Mouse (Mus musculus) cerebral cortex, adult 2 months (tissue): ENCODE measurements around the gene Egln1.

Source experiments
- WGBS: fragments of 180-500 bp; shearing (Covaris S2); methylation state at CpG from one replicate; pipeline ENCODE4 v1.1.7; 2018; 5-methylcytosine and 5-hydroxymethylcytosine counted together

The Egln1 gene

DNA sequence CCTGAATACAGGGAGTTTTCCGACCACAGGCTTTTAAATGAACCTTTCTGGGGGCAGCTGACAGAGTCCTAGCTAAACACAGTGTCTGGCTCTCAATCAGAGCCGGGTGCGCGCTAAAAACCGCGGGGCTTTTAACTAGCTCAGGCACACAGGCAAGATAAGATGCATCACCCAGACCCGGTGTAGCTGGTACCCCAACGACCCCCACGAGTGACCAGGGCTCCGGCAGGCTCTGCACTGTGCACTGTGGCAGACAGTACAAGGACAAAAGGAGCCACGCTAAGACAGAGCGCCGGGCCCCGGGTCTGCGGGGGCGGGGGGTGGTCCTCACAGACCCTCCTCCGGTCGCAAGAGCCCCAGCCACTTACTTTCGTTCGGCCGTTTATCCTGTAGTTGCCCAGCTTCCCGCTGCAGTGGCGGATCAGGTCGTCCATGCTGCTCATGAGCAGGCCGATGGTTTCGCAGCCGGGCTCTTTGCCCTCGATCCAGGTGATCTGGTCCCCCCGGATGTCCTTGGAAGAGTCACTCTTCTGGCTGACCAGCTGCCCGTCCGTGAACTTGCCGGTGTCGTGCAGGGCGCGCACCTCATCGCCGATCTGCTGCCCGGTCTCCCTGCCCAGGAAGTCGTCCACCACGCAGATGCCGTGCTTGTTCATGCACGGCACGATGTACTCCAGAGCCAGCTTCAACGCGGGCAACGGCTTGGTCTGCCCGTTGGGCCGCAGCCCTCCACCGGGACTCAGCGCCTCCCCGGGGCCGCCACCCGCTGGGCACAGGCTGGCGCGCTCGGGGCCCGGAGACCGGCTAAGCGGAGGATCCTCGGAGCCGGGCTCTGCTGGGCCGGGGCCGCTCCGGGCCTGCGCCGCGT lies 1.0 kb downstream of the Egln1 start:
- under 1% methylated on average over 67 of the region's 67 CpGs for WGBS

DNA sequence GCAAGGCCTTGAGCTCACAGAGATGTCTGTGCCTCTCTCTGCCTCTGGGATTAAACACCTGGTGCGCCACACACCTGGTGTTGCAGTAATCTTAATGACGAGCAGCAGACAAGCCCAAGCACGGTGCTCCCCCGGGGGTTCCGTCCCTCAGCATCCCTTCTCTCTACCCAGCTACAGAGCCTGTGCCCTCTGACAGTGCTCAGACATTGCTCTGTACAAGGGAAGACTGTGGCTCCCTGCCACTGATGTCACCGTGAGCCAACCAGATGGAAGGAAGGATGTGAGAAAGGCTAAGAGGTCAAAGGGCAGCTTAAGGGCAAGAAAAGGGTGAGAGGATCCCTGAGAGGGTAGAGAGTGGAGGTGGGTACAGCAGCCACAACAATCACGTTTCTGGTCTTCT lies 4.7 kb downstream of the Egln1 start:
- 71% methylated on average over 7 of the region's 7 CpGs for WGBS

DNA sequence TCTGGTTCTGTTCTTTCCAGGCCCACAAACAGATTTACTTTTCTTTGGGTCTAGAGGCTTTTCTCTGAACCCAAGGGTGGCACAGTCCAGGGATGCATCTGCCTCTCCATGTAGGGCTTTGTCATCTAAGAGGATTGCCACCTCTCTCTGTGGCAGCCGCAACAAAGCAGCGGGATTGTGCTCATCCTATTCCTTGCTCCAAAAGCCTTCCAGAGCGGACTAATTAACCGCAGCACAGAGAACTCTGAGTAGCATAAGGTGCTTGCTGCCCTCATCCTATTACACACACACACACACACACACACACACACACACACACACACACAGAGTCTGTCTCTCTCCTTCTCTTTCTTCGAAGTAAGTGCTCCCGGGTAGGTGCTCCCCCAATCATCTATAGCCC lies 5.3 kb downstream of the Egln1 start:
- WGBS: 77% methylated on average over 6 of the region's 6 CpGs

DNA sequence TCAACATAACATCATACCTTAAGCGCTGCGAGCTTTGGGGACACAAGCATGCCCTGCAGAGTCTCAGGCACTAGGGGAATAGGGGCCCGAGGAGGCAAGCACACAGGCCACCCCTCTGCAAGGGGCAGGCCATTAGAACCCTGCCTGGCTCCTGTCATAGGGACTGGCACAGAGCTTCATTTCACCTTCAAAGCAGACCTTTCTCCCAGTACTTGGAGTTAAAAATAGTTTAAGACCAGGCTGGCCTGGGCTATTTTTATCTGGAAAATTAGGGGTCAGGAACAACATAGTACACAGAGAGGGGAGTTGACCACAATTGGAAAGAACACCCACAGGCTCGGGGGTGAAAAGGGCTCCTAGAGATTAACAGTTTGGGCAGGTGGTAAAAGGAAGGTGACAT lies 11.8 kb downstream of the Egln1 start:
- WGBS: 93% methylated on average over 4 of the region's 4 CpGs

DNA sequence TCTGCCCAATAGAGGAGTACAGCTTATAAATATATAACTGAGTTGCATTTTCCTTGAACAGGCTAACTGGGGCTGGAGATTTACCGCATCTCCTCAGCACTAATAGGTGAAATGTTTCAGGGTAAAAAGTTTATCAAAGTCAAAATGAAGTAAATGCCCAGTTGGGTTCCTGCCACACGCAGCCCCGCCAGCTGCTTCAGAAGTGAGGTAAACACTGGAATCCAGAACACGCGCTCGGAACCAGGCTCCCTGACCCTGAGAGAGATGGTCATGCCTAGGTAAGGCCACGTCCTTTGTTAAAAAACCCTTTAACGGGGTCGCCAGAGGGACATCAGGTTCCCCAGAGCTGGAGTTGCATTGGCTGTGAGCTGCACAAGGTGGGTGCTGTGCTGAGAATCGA lies 12.4 kb downstream of the Egln1 start:
- WGBS: 98% methylated on average over 10 of the region's 10 CpGs

DNA sequence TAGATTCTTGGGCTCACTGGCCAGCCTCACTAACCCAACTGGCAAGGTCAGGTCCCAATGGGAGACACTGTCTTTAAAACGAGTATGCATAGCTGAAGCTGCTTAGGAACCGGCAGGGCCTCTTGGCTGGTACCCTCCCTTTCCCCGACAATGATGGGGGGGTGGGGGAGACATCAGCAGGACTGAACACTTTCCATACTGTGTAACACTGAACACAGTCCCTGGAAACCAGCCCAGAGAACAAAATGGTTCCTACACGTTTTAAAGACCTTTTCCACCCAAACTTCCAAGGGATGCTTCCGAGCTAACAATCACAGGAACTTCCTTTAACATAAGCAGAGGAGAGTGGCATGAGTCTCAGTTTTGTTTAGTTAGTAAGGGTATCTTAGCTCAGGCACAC lies 14.0 kb downstream of the Egln1 start:
- 65% methylated on average over 5 of the region's 5 CpGs for WGBS

DNA sequence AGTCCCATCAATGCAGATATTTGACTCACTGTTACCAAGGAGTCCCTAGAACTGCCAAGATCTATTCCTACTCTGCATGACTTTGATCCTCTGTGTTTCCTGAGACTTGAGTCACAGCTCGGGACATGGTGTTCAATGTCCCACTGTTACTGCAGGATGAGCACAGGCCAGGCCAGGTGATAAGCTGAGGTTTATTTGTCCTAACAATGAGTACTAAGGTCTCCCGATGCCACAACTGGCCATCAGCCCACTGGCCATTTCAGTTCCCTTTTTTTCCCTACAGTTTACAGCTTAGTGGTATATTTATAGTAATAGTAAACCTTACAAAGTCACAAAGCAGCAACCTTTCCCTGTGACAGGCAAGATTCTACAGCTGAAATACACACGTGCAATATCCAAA lies 16.7 kb downstream of the Egln1 start:
- whole genome bisulfite sequencing: 55% methylated on average over 3 of the region's 3 CpGs

DNA sequence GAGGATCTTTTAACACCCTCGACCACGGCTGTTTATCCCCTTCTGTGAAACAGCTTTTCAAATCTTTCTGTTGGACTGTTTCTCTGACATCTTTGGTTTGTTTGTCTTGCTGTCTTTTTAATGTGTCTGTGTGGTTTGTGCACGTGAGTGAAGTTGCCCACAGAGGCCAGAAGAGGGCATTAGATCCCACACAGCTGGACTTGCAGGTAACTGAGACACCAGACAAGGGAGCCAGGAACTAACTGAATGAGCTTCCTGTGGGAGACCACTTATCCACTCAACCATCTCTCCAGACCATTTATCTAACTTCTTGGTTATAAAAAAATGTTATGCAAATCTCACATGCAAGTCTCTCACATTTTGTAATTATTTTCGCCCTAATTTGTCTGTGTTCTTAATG lies 18.5 kb downstream of the Egln1 start:
- 58% methylated on average over 4 of the region's 4 CpGs for WGBS

DNA sequence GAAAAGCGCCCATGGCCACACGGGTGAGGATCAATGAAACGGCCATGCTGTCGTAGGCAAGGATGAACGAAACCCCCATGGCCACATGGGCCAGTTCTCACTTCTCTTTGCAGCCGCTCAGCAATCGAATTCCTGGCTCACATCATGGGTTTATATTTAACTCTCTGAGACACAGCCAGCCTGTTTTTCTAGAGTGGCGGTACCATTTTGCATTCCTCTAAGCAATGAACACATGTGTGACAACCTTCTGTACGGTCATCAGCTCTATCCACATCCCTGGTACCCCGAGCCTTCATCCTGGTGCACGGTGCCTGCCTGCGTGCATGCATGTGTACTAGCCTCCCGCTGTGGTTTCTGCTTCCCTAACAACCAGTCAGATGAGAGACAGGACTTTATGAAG lies 19.0 kb downstream of the Egln1 start:
- 44% methylated on average over 13 of the region's 13 CpGs for WGBS

DNA sequence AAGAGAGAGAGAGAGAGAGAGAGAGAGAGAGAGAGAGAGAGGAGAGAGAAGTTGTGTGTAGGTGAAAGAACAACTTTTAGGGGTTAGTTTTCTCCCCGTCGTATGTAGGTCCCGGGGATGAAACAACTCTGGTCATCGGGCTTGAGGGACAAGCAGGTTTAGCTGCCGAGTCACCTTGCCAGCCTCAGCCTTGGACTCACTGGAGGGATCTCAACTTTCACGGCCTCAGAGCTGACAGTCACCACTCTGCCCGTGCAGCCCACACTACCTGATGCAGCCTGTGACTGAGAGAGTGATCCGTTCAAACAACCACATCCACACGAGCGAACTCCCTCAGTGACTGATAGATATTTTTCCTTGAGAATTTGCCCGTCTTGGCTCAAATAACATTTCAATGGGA lies 20.1 kb downstream of the Egln1 start:
- 63% methylated on average over 11 of the region's 11 CpGs for WGBS

DNA sequence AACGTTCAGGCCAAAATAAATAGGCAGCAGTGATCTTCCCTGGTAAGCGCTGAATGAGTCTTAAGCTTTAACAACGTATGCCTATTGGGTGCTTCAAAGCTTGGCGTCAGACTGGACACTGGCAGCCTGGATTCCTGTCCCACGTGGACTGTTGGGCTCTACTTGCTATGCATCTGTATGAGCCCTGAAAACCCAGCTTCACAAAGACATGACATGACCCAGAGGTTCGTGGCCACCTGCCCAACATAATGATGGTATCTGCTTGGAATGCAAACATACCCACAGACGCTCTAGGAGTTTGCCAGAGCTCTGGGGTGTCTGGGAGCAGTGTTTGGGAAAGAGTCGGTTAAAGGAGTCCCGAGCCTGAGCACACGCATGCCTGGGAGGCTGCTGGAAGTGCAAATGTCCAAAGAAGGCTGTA lies 22.8 kb downstream of the Egln1 start:
- WGBS: 36% methylated on average over 10 of the region's 10 CpGs

DNA sequence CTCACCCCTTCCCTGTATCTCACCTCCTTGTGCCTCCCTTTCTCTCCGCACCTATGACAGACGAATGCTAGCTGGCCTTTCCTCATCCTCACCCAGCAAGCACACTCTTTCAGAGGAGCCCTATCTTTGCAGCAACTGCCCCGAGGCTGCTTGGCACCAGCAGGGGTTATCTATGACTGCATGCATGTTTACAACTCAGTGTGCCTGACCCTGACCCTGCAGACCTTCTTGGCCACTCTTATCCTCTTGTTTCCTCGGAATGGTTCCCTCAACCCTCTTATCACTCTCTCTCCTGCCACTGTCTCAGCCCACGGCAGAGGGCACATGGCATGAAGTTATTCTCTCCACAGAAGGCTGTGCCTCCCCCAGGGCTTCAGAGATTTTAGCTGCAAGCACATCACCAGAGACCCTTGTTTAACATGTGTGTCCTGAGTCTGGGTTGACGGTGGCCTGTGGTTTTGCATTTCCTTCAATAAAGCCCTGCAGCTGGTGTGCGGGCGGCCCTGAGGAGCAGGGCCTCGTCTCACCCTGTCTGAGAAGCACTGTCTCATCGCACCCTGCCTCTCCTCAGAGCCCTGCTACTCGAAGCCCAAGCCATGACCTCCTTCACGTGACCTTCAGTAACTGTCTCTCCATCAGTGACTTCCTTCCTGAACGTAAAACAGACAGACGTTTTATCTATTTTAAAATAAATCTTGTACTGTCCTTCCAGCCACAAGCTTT lies 23.4 kb downstream of the Egln1 start:
- WGBS: 48% methylated on average over 14 of the region's 14 CpGs

DNA sequence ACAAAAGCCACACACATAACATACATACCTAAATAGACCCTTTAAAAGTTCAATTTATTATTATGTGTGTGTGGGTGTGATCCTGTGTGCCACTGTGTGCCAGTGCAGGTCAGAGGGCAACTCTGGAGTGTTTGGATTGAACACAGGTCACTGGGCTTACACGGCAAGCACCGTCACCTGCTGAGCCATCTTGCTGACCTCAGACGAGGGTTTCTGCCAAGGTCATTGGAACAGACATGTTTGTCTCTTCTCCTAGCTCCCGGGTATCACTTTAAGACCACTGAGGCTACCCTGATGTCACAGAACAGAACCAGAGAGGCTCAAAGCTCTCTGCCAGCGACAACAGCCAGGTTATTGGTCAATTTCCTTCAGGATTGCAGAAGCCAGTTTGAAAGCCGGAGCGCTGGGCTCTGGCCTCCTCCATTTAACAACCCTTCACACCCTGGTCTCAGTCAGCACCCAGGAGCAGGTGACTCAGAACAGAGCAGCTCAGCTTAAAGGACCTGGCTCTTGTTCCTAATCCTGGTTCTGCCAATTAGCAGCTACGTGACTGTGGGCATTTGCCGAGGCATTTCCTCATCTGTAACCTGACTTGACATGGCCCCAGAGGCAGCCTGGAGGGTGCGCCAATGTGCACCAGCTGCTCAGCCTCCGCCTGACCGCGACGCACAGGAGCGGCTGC lies 25.0 kb downstream of the Egln1 start:
- WGBS: 71% methylated on average over 15 of the region's 15 CpGs

DNA sequence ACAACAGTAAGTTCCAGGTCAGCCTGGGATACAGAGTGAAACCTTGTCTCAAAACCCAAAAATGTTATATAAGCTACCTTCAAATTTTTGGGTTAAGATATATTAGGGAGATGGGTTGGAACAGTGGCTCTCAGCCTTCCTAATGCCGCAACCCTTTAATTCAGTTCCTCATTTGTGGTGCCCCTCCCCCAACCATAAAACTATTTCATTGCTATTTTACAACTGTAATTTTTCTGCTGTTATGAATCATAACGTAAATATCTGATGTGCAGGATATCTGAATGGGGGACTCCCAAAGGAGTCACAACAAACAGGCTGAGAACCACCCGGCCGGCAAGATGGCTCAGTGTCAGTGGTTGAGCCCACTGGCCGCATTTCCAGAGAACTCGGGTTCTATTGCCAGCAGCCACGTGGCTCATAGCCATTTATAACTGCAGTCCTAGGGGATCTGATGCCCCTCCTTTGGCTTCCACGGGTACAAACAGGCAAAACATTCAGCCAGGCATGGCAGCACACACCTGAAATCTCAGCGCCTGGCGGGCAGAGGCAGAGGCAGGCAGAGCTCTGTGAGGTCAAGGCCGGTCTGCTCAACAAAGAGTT lies 26.5 kb downstream of the Egln1 start:
- 50% methylated on average over 11 of the region's 11 CpGs for WGBS

DNA sequence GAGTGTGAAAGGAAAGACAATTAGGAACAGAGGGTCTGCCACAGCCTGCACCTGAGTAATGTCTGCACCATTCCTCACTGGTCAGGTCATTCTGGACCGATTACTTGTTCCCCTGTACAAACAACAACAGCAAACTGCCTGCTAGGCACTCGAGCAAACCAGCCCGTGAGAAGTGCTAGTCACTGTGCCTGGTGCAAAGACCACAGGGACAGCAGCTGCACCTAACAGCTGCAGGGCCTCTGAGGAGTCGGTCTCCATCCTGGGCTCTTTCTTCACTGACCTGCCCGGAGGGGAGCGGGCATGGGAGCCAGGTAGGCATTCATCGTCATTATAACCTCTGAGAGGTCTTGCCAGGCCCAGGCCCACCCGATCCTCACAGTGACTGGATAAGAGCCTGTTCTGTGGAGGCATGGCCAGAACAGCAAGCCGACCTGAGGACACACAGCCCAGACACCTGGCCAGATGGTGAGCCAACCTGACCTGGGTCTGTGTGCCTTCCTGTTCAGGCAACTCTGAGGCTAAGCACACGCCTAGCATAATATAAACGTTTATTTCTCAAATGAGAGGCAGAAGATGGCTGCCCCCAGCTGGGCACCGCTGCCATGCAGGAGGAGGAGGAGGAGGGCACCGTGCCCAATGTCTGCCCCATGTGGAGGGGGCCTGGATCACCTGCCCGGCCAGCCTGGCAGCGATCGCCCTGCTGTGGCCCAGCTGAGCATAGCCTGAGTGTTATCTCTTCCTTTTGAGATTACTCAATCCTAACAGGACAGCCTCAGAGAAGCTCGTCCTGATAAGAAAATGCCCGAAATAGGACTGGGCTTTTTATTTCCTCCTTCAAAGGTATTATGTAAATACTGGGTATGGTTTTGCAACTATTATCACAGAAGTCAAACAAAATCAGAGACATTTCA lies 27.5 kb downstream of the Egln1 start:
- WGBS: 60% methylated on average over 18 of the region's 18 CpGs

DNA sequence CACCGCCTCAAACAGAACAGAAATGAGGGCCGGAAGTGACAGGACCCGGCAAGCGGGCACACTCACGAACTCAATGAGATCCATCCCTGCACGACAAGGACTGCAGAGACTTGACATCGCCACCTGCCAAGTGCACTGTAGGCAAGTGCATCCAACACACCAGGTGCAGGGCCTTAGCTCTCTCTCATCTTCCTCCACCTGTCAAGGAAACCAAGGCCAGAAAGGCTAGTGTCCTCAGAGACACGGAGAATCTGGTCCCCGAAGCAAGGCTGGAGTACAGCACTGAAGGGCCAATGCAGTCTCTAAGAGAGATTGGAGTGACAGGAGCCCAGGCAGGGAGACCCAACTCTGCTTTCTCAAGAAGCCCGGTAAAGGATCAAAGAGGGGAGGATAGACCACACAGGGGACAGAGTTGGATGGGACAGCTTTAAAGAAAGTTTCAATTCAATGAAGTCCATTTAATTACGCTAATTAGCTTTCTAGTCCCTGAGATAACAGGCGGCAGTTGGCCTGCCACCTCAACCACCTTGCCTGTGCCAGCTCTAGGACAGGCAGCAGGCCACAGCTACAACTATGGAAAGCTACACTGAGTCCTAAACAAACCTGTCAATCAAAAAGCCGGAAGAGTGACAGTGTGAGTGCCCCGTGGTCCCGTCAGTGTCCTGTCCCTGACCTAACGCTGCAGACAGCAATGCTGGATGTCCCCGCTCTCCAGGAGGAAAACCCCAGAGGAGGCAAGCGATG lies 31.2 kb downstream of the Egln1 start:
- WGBS: 78% methylated on average over 18 of the region's 18 CpGs

DNA sequence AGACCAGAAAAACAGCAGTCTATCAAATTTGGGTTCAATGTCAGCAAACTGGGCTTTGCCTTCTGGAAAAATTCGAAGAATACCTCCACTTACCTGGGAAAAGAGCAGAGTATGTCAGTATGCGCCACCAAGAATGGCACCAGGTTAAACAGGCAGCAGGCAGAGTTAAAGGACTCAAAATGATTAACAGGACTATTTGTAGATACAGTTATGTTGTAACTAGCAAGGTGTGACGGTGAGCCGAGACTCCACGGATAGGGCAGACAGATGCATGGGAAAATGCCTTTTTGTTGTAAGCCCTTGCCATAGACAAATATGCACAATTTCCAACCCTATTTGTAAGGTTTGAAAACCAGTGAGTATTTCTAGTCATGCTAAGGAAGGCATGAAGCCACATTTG lies 35.1 kb downstream of the Egln1 start:
- WGBS: 97% methylated on average over 5 of the region's 5 CpGs

DNA sequence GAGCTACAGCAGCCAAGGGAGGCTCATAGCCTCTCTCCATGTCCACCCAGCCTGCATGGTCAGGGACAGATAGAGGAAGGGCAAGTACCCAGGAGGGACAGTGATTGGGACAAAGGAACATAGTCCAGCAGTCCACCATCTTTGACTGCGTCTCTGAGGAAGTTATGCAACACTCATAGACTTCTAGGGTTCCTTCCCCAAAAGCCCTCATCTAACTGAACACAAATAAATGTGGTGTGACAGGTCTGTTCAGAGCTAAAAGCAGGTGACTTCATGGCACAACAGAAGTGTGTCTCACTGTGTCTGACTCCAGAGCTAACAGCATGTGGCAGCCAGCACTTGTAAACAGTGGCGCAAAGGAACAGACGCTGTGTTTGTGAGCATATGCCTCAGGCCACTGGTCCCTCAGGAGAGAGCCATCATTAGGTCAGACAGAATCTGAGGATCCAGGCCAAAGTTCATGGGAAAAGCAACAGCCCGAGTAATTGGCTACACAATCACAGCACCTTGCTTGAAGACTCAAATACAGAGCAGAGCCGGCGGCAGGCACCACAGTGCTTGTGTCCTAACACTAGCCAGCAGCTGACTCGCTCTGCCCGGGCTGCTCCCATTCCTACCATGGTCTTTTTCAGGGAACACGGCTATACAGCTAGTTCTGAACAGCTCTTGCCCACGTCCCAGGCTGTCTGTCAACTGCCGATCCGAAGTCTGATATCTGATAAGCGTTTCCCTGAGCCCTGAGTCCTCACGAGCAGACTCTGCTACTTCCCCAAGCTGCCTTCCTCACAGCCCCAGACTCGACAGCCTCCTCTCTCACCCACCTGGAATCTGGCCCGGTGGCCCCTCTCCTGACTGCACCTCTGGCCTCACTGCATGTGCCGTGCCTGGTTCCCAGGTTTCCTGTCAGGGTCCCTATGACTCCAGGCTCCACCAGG lies 36.9 kb downstream of the Egln1 start:
- 70% methylated on average over 17 of the region's 17 CpGs for WGBS

DNA sequence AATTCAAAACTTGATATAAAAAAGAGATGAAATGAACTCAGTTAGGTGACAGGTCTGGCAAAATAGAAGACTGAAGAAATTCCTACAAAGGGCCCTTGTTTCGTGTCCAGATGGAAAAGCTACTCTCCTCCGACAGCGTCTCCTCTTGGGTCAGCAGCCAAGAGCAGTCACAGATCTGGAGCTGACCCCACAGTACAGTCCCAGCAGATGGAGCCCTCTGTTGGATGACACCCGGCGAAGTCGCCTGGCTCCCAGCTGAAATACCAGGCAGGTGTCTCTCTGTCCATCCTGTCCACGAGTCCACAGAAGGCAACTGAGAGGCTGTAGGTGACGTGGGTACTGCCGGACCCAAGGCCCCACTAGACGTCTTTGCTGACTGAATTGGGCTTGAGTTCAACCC lies 38.8 kb downstream of the Egln1 start:
- WGBS: 60% methylated on average over 10 of the region's 10 CpGs
